Mouse (Mus musculus): ENCODE data around the gene Nfkbib.

The Nfkbib gene

DNA sequence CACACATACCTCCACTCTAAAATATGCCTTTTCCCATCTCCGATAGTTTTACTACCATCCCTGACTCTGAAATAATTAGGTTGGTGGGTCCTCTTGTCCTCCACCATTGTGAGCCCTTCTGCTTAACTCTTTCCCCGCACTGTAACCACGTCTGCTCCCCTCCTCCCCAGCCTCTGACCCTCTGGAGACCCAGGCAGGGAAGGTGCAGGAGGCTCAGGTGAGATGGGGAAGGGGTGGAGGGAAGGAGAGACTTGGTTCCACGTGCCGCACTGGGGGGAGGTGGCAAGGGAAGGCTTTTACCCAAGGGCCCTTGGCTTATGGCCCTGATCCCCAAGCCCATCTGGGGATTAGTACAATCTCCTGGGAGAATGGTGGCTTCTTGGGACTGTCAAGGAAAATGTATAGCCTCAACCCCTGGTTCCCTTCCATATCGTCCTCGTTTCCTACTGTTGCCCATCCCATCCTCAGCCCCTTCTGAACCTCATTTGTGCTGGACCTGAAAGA is at the start of gene Nfkbib:
TSS of gene Nfkbib (minus strand) at position 51 of the 504 bp plus-strand sequence.
- DNase-seq (ENCODE audit: low read depth, low spot score) = no peak

GRCm38 (mm10) chr7:28816920-28817319 is 49.6 kb upstream of the Nfkbib start:
- no peak for DNase-seq (ENCODE audit: low read depth, low spot score)

GRCm38 (mm10) chr7:28816201-28816600 is 48.9 kb upstream of the Nfkbib start:
- DNase-seq (ENCODE audit: low read depth, low spot score) = no peak

GRCm38 (mm10) chr7:28815230-28815629 is 47.9 kb upstream of the Nfkbib start:
- DNase-seq (ENCODE audit: low read depth, low spot score) = no peak

GRCm38 (mm10) chr7:28814306-28815034 is 47.2 kb upstream of the Nfkbib start:
- DNase-seq (ENCODE audit: low read depth, low spot score) = no peak

DNA sequence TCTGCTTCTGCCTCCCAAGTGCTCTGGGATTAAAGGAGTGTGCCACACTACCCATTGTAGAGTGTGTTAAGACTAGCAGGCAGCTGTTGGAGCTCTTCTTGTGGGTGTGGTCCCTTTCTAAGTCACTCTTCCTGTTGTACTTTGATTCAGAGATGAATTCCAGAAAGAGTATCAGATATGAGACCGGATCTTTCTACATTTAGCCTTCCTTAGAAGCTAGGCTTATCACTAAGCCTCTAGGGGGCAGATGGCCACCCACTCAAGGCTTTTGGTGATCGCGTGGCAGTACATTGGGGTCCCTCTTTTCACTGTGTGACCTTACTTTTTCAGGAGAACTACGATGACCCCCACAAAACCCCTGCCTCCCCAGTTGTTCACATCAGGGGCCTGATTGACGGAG is 45.6 kb upstream of the Nfkbib start:
- no peak for DNase-seq (ENCODE audit: low read depth, low spot score)

DNA sequence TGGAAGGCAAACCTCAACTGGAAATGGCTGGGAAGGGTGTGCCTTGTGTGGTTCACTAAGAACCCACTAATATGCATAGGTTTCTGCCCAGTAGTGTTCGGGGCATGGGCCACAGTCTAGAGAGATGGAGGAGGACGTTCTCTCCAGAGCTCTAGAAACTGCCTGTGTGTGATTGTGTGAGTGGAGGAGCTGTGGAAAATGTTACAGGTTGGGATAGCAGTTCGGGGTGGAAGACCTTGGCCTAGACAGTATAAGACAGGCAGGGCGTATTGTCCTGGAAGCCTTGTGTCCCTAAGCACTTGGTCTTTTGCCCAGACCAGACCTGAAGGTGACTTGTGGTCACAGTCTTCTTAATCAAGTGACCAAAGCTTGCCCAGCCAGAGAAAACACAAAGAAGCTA is 45.1 kb upstream of the Nfkbib start:
- no peak for DNase-seq (ENCODE audit: low read depth, low spot score)

DNA sequence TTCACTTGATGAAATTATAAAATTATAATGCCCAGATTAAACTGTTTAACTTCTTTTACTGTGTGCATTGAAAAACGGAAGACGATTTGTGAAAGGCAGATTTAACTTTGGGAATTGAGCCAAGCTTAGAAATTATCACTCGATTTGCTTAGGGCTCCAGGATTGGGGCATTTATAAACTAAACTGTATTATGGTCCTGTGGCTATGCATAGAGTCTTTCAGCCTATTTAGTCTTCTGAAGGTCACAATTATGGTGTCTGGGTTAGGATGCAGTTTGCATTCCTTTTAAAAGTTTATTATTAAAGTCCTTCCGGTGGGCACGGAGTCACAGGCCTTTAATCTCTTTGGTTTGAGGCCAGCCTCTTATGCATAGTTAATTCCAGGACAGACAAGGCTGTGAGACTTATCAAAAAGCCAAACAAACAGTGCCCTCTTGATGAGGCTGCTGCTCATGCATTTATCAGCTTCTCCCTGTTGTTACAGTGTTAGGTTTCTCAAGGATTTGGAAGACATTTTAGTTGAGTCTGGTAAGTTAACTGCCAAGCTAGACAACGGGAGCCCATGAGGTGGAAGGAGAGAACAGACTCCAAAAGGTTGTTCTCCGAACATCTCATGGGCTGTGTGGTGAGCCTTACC is 44.4 kb upstream of the Nfkbib start:
- no peak for DNase-seq (ENCODE audit: low read depth, low spot score)

DNA sequence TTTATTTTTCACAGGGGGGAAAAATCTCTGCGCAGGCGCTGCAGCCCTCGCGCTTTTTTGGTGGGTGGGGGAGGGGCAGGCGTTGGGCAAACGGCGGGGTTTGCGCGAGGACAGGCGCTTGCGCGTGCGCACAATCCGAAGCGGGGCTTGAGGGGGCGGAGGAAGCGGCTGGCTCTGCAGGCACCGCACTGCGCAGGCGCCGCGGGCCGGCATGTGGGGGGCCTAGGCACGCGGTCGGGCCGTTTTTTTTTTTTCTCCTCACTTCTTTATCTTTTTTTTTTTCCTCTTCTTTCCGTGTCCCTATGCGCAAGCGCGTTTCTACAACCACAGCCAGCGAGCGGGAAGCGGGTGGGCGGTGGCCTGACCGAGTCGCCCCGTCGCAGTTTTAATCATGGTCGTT is 43.9 kb upstream of the Nfkbib start:
- peak; percentile 92 for DNase-seq (ENCODE audit: low read depth, low spot score)

GRCm38 (mm10) chr7:28810107-28811066 is 43.1 kb upstream of the Nfkbib start:
- DNase-seq (ENCODE audit: low read depth, low spot score) = peak; percentile 98

DNA sequence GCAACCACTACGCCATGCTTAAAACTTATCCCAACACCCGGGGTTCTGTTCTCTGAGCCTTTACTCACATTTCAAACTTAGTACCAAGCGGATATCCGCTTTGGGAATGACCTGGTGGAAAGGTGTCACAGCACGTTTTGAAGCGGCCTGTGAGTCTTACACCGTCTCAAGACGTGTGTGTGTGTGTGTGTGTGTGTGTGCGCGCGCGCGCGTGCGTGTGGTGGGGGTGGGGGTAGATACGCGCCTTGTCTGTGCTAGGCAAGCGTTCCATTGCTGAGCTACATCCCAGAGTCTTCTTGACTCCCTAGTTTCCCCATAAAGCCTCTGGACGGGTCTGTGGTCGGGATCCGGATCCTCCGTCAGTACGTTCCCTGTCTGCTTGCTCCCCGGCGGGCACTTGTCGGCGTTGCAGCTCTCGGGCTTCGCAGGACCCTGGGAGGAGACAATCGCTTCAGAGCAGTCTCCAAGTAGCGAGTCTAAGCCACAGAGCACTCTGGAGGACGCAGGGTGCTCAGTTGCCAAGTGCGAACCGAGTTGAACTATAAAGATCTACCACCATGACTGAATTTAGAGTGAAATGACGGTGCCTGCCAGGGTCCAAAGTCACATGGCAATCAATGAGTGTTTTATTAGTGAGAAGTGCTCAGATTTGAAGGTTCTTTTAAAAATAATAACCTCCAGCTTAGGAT is 42.2 kb upstream of the Nfkbib start:
- peak; percentile 46 for DNase-seq (ENCODE audit: low read depth, low spot score)

DNA sequence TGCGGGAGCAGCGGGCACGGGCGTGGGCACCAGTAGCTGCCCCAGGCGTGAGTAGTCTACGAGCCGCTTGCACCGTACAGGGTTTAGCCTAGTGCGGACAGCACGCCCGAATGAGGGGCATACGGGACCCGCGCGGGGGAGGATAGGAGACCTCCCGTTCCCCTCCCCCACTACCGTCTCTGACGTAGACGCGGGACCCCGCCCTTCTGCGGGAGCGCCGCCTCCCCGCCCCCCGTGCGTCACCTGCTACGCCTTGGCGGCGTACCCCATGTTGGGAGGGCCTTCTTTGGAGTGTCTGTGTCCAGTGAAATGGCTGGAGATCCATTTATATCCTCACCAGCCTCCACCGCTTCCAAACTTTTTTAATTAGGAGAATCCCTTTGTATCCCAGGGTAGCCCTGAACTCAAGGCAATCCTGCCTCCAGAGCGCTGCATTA is 41.7 kb upstream of the Nfkbib start:
- DNase-seq (ENCODE audit: low read depth, low spot score) = peak; percentile 86

DNA sequence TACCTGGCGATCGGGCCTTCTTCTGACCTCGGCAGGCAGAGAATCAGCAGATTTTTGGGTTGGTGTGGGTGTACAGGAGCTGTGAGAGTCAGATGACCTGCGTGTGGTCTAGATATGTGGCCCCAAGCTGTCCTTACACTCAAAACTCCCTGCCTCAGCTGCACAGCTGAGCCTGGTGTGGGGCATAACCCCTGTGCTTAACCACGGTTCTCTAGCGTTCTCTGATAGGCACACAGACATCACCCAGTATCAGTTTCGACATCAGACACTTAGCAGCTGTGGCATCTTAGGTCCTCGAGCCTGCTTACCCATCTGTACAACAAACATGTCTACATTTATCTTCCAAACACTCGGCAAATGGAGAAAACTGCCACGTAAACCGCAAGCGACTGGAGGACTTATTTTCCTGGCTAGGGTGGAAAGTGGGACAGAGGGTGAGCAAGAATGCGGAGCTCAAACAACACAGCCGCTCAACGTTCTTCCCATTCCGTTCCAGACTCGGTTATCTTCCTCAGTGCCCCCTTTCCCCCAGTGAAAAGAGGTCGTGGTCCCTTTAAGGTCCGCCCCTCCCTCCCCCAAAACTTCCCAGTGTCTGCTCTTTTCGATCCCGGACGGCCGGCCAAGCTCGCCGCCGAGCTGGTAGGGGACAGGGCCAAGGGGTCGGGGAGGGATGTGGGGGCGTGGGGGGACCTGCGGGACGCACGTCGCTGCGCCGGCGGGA is 41.1 kb upstream of the Nfkbib start, which contains the start of gene Hnrnpl:
TSS of gene Hnrnpl (plus strand) at position 321 of the 721 bp plus-strand sequence.
- no peak for DNase-seq (ENCODE audit: low read depth, low spot score)

DNA sequence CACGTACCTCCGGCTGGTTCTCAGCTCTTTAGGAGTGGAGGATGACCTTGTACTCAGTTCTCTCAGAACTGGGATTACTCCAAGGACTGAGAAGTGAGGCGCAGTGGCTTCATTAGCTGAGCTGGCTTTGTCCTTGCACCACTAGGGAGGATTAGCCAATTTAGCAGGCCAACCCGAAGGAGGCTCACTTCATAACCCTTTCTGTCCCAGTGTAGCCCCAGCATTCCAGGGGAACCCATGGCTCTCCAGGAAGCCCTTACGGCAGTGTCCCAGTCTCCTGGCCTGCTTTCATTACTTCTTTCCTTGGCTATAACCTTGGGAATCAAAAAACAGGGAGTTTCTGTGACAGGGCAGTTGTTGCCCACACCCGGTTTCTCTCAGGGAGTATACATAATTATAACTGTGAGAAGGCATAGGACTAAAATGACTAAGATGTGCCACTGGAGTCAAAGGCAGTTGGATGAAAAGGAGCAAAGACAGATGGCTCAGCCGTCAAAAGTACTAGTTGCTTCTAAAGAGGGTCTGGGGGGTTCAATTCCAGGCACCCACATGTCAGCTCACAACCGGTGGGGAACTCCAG is 40.4 kb upstream of the Nfkbib start:
- DNase-seq (ENCODE audit: low read depth, low spot score) = no peak

DNA sequence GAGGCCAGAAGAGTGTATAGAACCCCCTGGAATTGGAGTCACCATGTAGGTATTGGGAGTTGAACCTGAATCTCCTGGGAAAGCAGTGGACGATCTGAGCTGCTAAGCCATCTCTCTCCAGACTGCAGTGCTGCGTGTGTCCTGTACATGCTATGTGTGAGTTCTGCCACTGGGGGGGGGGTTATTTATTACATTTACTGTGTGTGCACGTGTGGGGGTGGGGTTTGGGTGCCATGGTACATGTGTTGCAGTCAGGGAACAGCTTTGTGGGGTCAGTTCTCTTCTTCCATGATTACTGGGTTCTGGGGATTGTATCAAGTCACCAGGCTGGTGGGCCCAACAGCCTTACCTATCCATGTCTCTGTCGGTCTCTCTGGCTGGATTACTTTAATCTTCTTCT is 39.6 kb upstream of the Nfkbib start:
- DNase-seq (ENCODE audit: low read depth, low spot score) = no peak

- DNase-seq (ENCODE audit: low read depth, low spot score) = no peak
These were observed 36.4 kb upstream of the Nfkbib start for GRCm38 (mm10) chr7:28803756-28804155.

DNA sequence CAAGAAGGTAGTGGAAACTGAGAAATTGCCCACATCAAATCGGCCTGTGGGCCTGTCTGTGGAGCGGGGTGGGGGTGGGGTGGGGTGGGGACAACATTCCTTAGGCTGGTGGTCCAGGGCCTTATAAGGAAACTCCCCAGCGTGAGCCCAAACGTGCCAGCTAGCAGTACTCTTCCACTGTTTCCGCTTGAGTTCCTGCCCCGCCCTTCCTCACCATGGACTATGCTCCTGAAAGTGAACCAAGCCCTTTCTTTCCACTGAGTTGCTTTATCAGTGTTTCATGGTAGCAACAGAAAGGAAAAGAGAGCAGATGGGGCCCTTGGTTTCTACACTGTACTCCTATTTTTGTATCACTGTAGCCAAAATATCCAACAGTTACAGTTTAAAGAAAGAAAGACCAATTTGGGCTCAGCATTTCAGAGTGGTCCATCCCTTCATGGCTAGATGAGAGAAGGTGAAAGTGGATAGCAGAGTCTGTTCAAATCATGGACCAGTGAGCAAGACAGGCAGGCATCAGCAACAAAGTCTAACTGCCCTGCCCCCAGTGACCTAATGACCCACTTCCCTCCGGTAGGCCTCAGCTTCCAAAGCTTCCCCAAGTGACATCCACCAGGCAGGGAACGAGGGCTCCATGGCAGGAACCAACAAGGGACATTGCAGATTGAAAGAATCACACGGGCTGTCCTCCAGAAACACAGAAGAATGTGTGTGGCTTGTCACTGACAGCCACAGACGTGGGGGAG is 35.7 kb upstream of the Nfkbib start:
- no peak for DNase-seq (ENCODE audit: low read depth, low spot score)

GRCm38 (mm10) chr7:28801901-28802670 is 34.8 kb upstream of the Nfkbib start:
- no peak for DNase-seq (ENCODE audit: low read depth, low spot score)

- no peak for DNase-seq (ENCODE audit: low read depth, low spot score)
These were observed 34.1 kb upstream of the Nfkbib start for GRCm38 (mm10) chr7:28801451-28801850.

All from embryo, embryonic 11.5 days (tissue).